Mouse (Mus musculus): Measurements from ENCODE around the gene Cxcl17. TPM values are rescaled to one million over a fixed set of nuclear protein-coding genes. Genes with fewer than 3 reads are reported as not detected.

The Cxcl17 gene
- total RNA-seq, 1 experiment from 2014 or later = not detected

Other genes starting within 250 kb of the Cxcl17 start
- gene Pou2f2, start 233.2 kb downstream of the Cxcl17 start, total RNA-seq (2017) = 3.5 and 7.6 TPM in 2 replicates
- gene Dedd2, start 192.3 kb downstream of the Cxcl17 start, total RNA-seq (2017) = 24.3 and 24.9 TPM in 2 replicates
- gene Zfp526, start 191.5 kb downstream of the Cxcl17 start, total RNA-seq (2017) = 5.3 and 8.0 TPM in 2 replicates
- 47.0 and 66.5 TPM in 2 replicates for gene Gsk3a, start 175.0 kb downstream of the Cxcl17 start, total RNA-seq (2017)
- 14.1 and 17.3 TPM in 2 replicates for gene Erf, start 162.1 kb downstream of the Cxcl17 start, total RNA-seq (2017)
- 39.1 and 39.4 TPM in 2 replicates for gene Cic, start 145.2 kb downstream of the Cxcl17 start, total RNA-seq (2017)
- gene Pafah1b3, start 114.9 kb downstream of the Cxcl17 start, total RNA-seq (2017) = 20.8 and 37.0 TPM in 2 replicates
- gene Prr19, start 111.5 kb downstream of the Cxcl17 start, total RNA-seq (2017) = not detected in 2 replicates
- gene Tmem145, start 106.8 kb downstream of the Cxcl17 start, total RNA-seq (2017) = not detected in 2 replicates
- 4.8 and 5.3 TPM in 2 replicates for gene Megf8, start 95.7 kb downstream of the Cxcl17 start, total RNA-seq (2017)
- gene Cnfn, start 43.2 kb downstream of the Cxcl17 start, total RNA-seq (2017) = not detected in 2 replicates
- 13.6 and 18.7 TPM in 2 replicates for gene Lipe, start 14.2 kb downstream of the Cxcl17 start, total RNA-seq (2017)
- gene Ceacam1, start 64.7 kb upstream of the Cxcl17 start, total RNA-seq (2017) = 9.5 and 22.0 TPM in 2 replicates
- gene Ceacam2, start 127.0 kb upstream of the Cxcl17 start, total RNA-seq (2017) = not detected in 2 replicates
- gene Erich4, start 203.0 kb upstream of the Cxcl17 start, total RNA-seq (2017) = not detected in 2 replicates
- gene Dmac2, start 206.5 kb upstream of the Cxcl17 start, total RNA-seq (2017) = 33.7 and 50.9 TPM in 2 replicates
- 1.8 and 4.7 TPM in 2 replicates for gene B3gnt8, start 213.8 kb upstream of the Cxcl17 start, total RNA-seq (2017)
- gene Bckdha, start 246.1 kb upstream of the Cxcl17 start, total RNA-seq (2017) = 33.2 and 61.3 TPM in 2 replicates
- gene Exosc5, start 246.3 kb upstream of the Cxcl17 start, total RNA-seq (2017) = 32.5 and 48.8 TPM in 2 replicates